Mouse (Mus musculus) embryonic facial prominence, embryonic 15.5 days (tissue): Measurements from ENCODE around the gene Lce3c. TPM values are rescaled to one million over a fixed set of nuclear protein-coding genes. Genes with fewer than 3 reads are reported as not detected.

Source experiments
- ATAC-seq: fragments of 200-750 bp; cut with Nextera tagmentation; 2 replicates; pipeline ENCODE4 v1.8.0; 2017; ENCODE audit warnings: low read depth, moderate TSS enrichment; ENCODE audit not compliant: insufficient number of reproducible peaks, low FRiP score, low TSS enrichment
- H3K27ac ChIP-seq: fragments of 300-500 bp; sonication (generic); replicated peaks from 2 replicates; pipeline ENCODE4 v1.5.1; 2015; ENCODE audit warnings: mild to moderate bottlenecking, inconsistent platforms
- H3K27me3 ChIP-seq: fragments of 300-500 bp; sonication (generic); 2 replicates; pipeline ENCODE4 v1.6.1; 2015; ENCODE audit warnings: inconsistent platforms
- H3K36me3 ChIP-seq: fragments of 300-500 bp; sonication (generic); 2 replicates; pipeline ENCODE4 v1.6.1; 2015; ENCODE audit warnings: mild to moderate bottlenecking, inconsistent platforms
- H3K4me1 ChIP-seq: fragments of 300-500 bp; sonication (generic); 2 replicates; pipeline ENCODE4 v1.6.1; 2015; ENCODE audit warnings: inconsistent platforms
- H3K4me2 ChIP-seq: fragments of 300-500 bp; sonication (generic); replicated peaks from 2 replicates; pipeline ENCODE4 v1.6.1; 2015; ENCODE audit warnings: mild to moderate bottlenecking, inconsistent platforms
- H3K4me3 ChIP-seq: fragments of 300-500 bp; sonication (generic); replicated peaks from 2 replicates; pipeline ENCODE4 v1.5.1; 2015; ENCODE audit warnings: mild to moderate bottlenecking, inconsistent platforms
- H3K9ac ChIP-seq: fragments of 300-500 bp; sonication (generic); 2 replicates; pipeline ENCODE4 v1.6.1; 2015; ENCODE audit warnings: inconsistent platforms
- H3K9me3 ChIP-seq: fragments of 300-500 bp; sonication (generic); replicated peaks from 2 replicates; pipeline ENCODE4 v1.6.1; 2016; ENCODE audit warnings: inconsistent platforms
- polyA plus RNA-seq: library from polyadenylated mRNA; unstranded; fragments of >200 nt; fragmentation: Nextera tagmentation; extraction: Ambion mirVana; gene quantifications from 2 replicates; pipeline ENCODE4 v1.2.1, GENCODE M21; 2015

Lce3c gene
- polyA plus RNA-seq, 1 experiment from 2014 or later, result 56.9 TPM

- Histone ChIP-seq H3K4me2 (no peak within 1 kb of the TSS), H3K4me1 (no peaks in the 10 kb centered on the region), H3K36me3 (no peaks in the 10 kb centered on the region), H3K27me3 (no peaks in the 10 kb centered on the region), H3K9ac (no peak within 1 kb of the TSS), H3K4me3 (no peak within 1 kb of the TSS), H3K9me3 (no peaks in the 10 kb centered on the region), H3K27ac (no peak within 1 kb of the TSS)
- ATAC-seq, result no peak
Measured at GRCm38 (mm10) chr3:92991926-92992325, 47.6 kb downstream of the Lce3c start, which contains the start of gene Lce3f. TSS of gene Lce3f (plus strand) at chr3:92992226.

Other genes starting within 250 kb of the Lce3c start
- gene Lce1e, start 235.4 kb upstream of the Lce3c start, polyA plus RNA-seq, result 1.0 and 2.4 TPM in 2 replicates
- 1.5 and 3.7 TPM in 2 replicates for gene Lce1f, start 224.1 kb upstream of the Lce3c start, polyA plus RNA-seq
- gene Gm38119, start 205.4 kb upstream of the Lce3c start, polyA plus RNA-seq, result not detected in 2 replicates
- gene Lce1g, start 192.1 kb upstream of the Lce3c start, polyA plus RNA-seq, result 0.56 and 1.8 TPM in 2 replicates
- 1.4 and 3.7 TPM in 2 replicates for gene Lce1h, start 179.4 kb upstream of the Lce3c start, polyA plus RNA-seq
- gene Lce1i, start 165.6 kb upstream of the Lce3c start, polyA plus RNA-seq, result 2.4 and 7.3 TPM in 2 replicates
- 0.74 and 1.5 TPM in 2 replicates for gene Lce1j, start 154.0 kb upstream of the Lce3c start, polyA plus RNA-seq
- gene Lce1k, start 136.6 kb upstream of the Lce3c start, polyA plus RNA-seq, result 0.28 and 2.4 TPM in 2 replicates
- gene Kprp, start 117.2 kb upstream of the Lce3c start, polyA plus RNA-seq, result 1.9 and 6.5 TPM in 2 replicates
- 0.45 and 2.5 TPM in 2 replicates for gene Lce1l, start 93.2 kb upstream of the Lce3c start, polyA plus RNA-seq
- 0.25 and 0.46 TPM in 2 replicates for gene 2310050C09Rik, start 74.3 kb upstream of the Lce3c start, polyA plus RNA-seq
- gene Lce3a, start 18.3 kb upstream of the Lce3c start, polyA plus RNA-seq, result 29.8 and 90.3 TPM in 2 replicates
- gene Lce3b, start 11.5 kb upstream of the Lce3c start, polyA plus RNA-seq, result 7.3 and 33.8 TPM in 2 replicates
- 2.3 and 5.7 TPM in 2 replicates for gene Lce3d, start 12.9 kb downstream of the Lce3c start, polyA plus RNA-seq
- 12.5 and 39.4 TPM in 2 replicates for gene Lce3e, start 22.6 kb downstream of the Lce3c start, polyA plus RNA-seq
- 81.7 and 147 TPM in 2 replicates for gene Lce3f, start 47.7 kb downstream of the Lce3c start, polyA plus RNA-seq
- gene Crct1, start 71.2 kb downstream of the Lce3c start, polyA plus RNA-seq, result 71.5 and 108 TPM in 2 replicates
- gene Lce1m, start 74.6 kb downstream of the Lce3c start, polyA plus RNA-seq, result 1.4 and 1.7 TPM in 2 replicates
- gene Gm4858, start 124.3 kb downstream of the Lce3c start, polyA plus RNA-seq, result not detected in 2 replicates
- gene Crnn, start 200.3 kb downstream of the Lce3c start, polyA plus RNA-seq, result 12.2 and 12.8 TPM in 2 replicates